Mouse (Mus musculus) kidney, embryonic 14.5 days (tissue): ENCODE data around the gene Gng2. TPM values are rescaled to one million over a fixed set of nuclear protein-coding genes. Genes with fewer than 3 reads are reported as not detected.

Source experiments
- ATAC-seq: fragments of 200-750 bp; cut with Nextera tagmentation; 2 replicates; pipeline ENCODE4 v1.8.0; 2017; ENCODE audit warnings: moderate number of reproducible peaks, mild to moderate bottlenecking, moderate TSS enrichment, moderate library complexity; ENCODE audit not compliant: low FRiP score, low TSS enrichment
- H3K27ac ChIP-seq: fragments of 300-500 bp; sonication (generic); 2 replicates; pipeline ENCODE4 v1.5.1; 2014; ENCODE audit warnings: low read depth, mild to moderate bottlenecking, low read length, moderate library complexity, mixed read lengths
- H3K27me3 ChIP-seq: fragments of 300-500 bp; sonication (generic); 2 replicates; pipeline ENCODE4 v1.6.1; 2014; ENCODE audit warnings: mild to moderate bottlenecking, low read length; ENCODE audit not compliant: control insufficient read depth, insufficient read depth
- H3K36me3 ChIP-seq: fragments of 300-500 bp; sonication (generic); 2 replicates; pipeline ENCODE4 v1.6.1; 2014; ENCODE audit warnings: low read length, mixed read lengths; ENCODE audit not compliant: control insufficient read depth, insufficient read depth
- H3K4me1 ChIP-seq: fragments of 300-500 bp; sonication (generic); 2 replicates; pipeline ENCODE4 v1.6.1; 2014; ENCODE audit warnings: low read length, mixed read lengths; ENCODE audit not compliant: control insufficient read depth, insufficient read depth
- H3K4me2 ChIP-seq: fragments of 300-500 bp; sonication (generic); replicated peaks from 2 replicates; pipeline ENCODE4 v1.6.1; 2014; ENCODE audit warnings: low read depth, mild to moderate bottlenecking, low read length
- H3K4me3 ChIP-seq: fragments of 300-500 bp; sonication (generic); 2 replicates; pipeline ENCODE4 v1.5.1; 2014; ENCODE audit warnings: mild to moderate bottlenecking, low read length
- H3K9ac ChIP-seq: fragments of 300-500 bp; sonication (generic); 2 replicates; pipeline ENCODE4 v1.6.1; 2014; ENCODE audit warnings: low read depth, mild to moderate bottlenecking, low read length, moderate library complexity
- H3K9me3 ChIP-seq: fragments of 300-500 bp; sonication (generic); 2 replicates; pipeline ENCODE4 v1.6.1; 2016; ENCODE audit warnings: low read length; ENCODE audit not compliant: control insufficient read depth
- WGBS: fragments of 180-500 bp; shearing (Covaris S2); extraction: QIAGEN DNeasy Blood & Tissue Kit; methylation state at CpG from one replicate; pipeline ENCODE4 v1.1.7; 2014; 5-methylcytosine and 5-hydroxymethylcytosine counted together
- polyA plus RNA-seq: library from polyadenylated mRNA; unstranded; fragments of >200 nt; fragmentation: Nextera tagmentation; extraction: Ambion mirVana; gene quantifications from 2 replicates; pipeline ENCODE4 v1.2.1, GENCODE M21; 2014

Gene Gng2
- polyA plus RNA-seq, 1 experiment from 2014 or later = 52.9 TPM

DNA sequence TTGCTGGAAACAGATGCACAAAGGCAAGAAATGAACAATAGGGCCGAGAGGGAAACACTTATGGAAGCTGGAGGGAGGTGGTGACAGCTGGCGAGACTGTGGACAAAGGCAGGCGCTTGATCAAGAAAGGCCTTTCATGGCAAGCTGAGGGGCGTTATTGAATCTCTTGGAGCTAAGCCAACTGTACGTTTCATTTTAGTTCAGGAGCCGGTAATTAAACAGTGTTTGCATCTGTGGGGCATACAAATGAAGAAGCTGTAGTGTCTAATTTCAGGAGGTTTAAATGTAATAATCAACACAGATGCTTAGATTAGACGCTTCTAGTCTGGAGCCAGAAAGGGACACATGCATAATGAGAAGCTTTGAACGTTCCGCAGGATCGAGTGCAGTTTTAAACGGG lies 151.9 kb downstream of the Gng2 start:
- Histone ChIP-seq H3K4me3 (no peak overlapping the region), H3K9me3 (no peaks in the 10 kb centered on the region), H3K27ac (no peak overlapping the region), H3K4me1 (no peaks in the 10 kb centered on the region; the same call in 1 of the 2 replicates), H3K36me3 (peaks cover 11% of the 10 kb centered on the region), H3K9ac (no peak overlapping the region), H3K27me3 (no peaks in the 10 kb centered on the region), H3K4me2 (no peak overlapping the region)
- 78% methylated on average over 11 of the region's 11 CpGs for WGBS
- no peak for ATAC-seq

DNA sequence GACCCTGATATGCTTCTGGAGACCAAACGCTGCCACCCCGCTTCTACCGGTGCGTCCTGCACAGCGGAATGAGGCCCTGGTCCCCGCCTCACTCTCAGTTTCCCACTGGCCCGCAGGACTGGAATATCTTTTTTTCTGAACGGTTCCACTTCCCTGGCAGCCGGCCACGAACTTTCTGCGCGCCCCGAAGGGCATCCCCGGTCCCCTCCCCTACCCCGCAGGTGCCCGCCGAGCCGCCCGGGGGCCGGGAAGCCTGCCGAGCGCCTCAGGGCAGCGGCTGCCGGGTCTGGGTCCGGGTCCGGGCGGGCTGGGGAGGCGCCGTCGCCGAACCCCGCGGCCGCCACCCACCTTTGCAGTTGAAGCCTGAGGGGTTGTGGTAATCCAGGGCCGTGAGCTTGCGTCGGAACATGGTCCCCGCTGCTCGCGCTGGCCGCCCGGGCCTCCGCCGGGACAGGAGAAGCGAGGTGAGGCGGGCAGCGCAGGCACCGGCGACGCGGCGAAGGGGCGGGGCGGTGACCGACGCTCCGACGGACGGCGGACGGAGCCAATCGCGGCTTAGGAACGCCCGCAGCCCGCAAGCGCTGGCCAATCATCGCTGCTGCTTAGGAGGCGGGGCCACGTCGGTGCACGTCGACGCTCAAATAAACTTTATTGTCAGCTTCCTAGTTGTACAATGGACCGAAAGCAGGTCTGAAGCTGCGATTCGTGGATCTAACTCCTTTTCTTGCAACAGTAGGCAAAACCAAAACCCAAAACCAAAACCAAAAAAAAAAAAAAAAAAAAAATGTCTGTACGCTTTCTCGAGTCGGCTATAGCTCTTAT lies 153.9 kb downstream of the Gng2 start, which contains the start of gene Rtraf:
Gene Rtraf (minus strand): TSS at position 504 of the 822 bp plus-strand sequence.
- no peaks in the 10 kb centered on the region; the same call in 1 of the 2 replicates for H3K4me1 ChIP-seq
- no peak within 1 kb of the TSS; the same call in 1 of the 2 replicates for H3K27ac ChIP-seq
- WGBS = under 1% methylated on average over 80 of the region's 80 CpGs
- peak within 1 kb of the TSS; percentile 98 for H3K4me3 ChIP-seq
- no peaks in the 10 kb centered on the region for H3K27me3 ChIP-seq
- ATAC-seq = peak; percentile 99
- H3K36me3 ChIP-seq = peaks cover 29% of the 10 kb centered on the region
- H3K9ac ChIP-seq = peak within 1 kb of the TSS; percentile 90
- no peaks in the 10 kb centered on the region for H3K9me3 ChIP-seq
- peak within 1 kb of the TSS; percentile 73 for H3K4me2 ChIP-seq

Other genes with a start within 250 kb of the Gng2 start
- gene Nid2, start 226.4 kb downstream of the Gng2 start, polyA plus RNA-seq = 74.3 and 95.7 TPM in 2 replicates
- gene Rtraf, start 153.8 kb downstream of the Gng2 start, polyA plus RNA-seq = 230 and 277 TPM in 2 replicates
- 11.2 and 13.7 TPM in 2 replicates for gene Saysd1, start 160.9 kb upstream of the Gng2 start, polyA plus RNA-seq
- gene Kcnk5, start 204.2 kb upstream of the Gng2 start, polyA plus RNA-seq = 4.7 and 12.2 TPM in 2 replicates